Mouse (Mus musculus) neural tube, embryonic 15.5 days (tissue): ENCODE data around the gene Gm20870. TPM values are rescaled to one million over a fixed set of nuclear protein-coding genes. Genes with fewer than 3 reads are reported as not detected.
"Not testable (repeated sequence)": the region's sequence is repeated elsewhere in the genome, so short reads cannot be mapped to it uniquely, and the experiment has no call there.

ENCODE experiments used
- ATAC-seq: fragments of 200-750 bp; cut with Nextera tagmentation; 2 replicates; pipeline ENCODE4 v1.8.0; 2017; ENCODE audit warnings: mild to moderate bottlenecking, moderate TSS enrichment, moderate library complexity; ENCODE audit not compliant: low FRiP score
- H3K27ac ChIP-seq: fragments of 300-500 bp; sonication (generic); replicated peaks from 2 replicates; pipeline ENCODE4 v1.5.1; 2015; ENCODE audit warnings: mild to moderate bottlenecking, inconsistent platforms
- H3K27me3 ChIP-seq: fragments of 300-500 bp; sonication (generic); replicated peaks from 2 replicates; pipeline ENCODE4 v1.6.1; 2015; ENCODE audit warnings: inconsistent platforms
- H3K36me3 ChIP-seq: fragments of 300-500 bp; sonication (generic); 2 replicates; pipeline ENCODE4 v1.6.1; 2015; ENCODE audit warnings: inconsistent platforms
- H3K4me1 ChIP-seq: fragments of 300-500 bp; sonication (generic); 2 replicates; pipeline ENCODE4 v1.6.1; 2015; ENCODE audit warnings: inconsistent platforms
- H3K4me2 ChIP-seq: fragments of 300-500 bp; sonication (generic); 2 replicates; pipeline ENCODE4 v1.6.1; 2015; ENCODE audit warnings: inconsistent platforms, mild to moderate bottlenecking, moderate library complexity
- H3K4me3 ChIP-seq: fragments of 300-500 bp; sonication (generic); replicated peaks from 2 replicates; pipeline ENCODE4 v1.5.1; 2015; ENCODE audit warnings: mild to moderate bottlenecking, inconsistent platforms
- H3K9ac ChIP-seq: fragments of 300-500 bp; sonication (generic); replicated peaks from 2 replicates; pipeline ENCODE4 v1.6.1; 2015; ENCODE audit warnings: mild to moderate bottlenecking, inconsistent platforms
- H3K9me3 ChIP-seq: fragments of 300-500 bp; sonication (generic); replicated peaks from 2 replicates; pipeline ENCODE4 v1.6.1; 2016; ENCODE audit warnings: inconsistent platforms
- WGBS: fragments of 180-500 bp; shearing (Covaris S2); methylation state at CpG from one replicate; pipeline ENCODE4 v1.1.7; 2015; ENCODE audit warnings: mixed read lengths; 5-methylcytosine and 5-hydroxymethylcytosine counted together
- polyA plus RNA-seq: library from polyadenylated mRNA; unstranded; fragments of >200 nt; fragmentation: Nextera tagmentation; extraction: Ambion mirVana; gene quantifications from 2 replicates; pipeline ENCODE4 v1.2.1, GENCODE M21; 2015

The Gm20870 gene
- not detected in 2 replicates for polyA plus RNA-seq

GRCm38 (mm10) chrY:71691743-71692142 lies at the start of gene Gm20870:
Gene Gm20870 (plus strand): TSS chrY:71692043.
- H3K9ac ChIP-seq, H3K27me3 ChIP-seq, H3K27ac ChIP-seq, H3K9me3 ChIP-seq, H3K4me3 ChIP-seq, H3K4me2 ChIP-seq, H3K4me1 ChIP-seq, ATAC-seq, H3K36me3 ChIP-seq: not testable (repeated sequence)
- WGBS, result no CpG with 5 or more reads among the region's 6 CpGs

Other genes starting within 250 kb of the Gm20870 start
- not detected in 2 replicates for gene Gm20869, start 222.6 kb upstream of the Gm20870 start, polyA plus RNA-seq